Mouse (Mus musculus): Measurements from ENCODE around the gene Cyb5r3.
A peak's percentile ranks its signal among the peaks of the same experiment; 100 is the strongest.
"Not testable (repeated sequence)": the region's sequence is repeated elsewhere in the genome, so short reads cannot be mapped to it uniquely, and the experiment has no call there.

Cyb5r3 gene

DNA sequence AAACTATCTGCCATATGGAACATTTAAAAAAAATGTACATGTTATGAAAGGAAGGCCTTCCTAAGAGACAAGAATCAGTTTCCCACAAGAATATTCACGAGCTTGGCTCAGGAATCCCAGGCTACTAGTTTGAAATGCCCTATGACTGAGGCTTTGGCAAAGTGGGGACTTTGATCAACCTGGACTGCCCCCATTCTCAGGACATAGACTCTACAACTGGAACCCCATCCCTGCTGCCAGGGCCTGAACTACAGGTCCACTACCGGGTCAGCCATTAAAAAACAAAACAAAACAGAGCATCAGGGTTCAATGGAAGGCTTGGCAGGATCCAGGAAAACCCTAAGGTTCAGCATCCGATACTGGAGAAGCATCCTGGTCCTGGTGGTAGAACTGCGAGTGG lies 21.7 kb downstream of the Cyb5r3 start:
- no peak for DNase-seq (ENCODE audit: low spot score in 2 of 2)

DNA sequence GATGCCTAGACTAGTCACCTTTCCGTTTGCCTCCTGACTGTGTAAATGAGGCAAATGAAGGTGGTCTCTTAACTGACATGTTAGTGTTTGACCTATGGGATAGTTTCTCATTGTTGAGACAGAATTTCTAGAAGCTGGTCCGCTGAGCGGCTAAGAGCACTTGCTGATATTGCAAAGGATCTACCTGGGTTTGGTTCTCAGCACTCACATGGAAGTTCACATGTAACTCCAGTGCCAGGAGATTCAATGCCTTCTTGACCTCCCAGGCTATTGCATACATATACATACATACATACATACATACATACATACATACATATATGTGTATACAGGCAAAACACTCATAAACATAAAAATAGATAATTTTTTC lies 22.3 kb downstream of the Cyb5r3 start:
- no peak for DNase-seq (ENCODE audit: low spot score in 2 of 2)

DNA sequence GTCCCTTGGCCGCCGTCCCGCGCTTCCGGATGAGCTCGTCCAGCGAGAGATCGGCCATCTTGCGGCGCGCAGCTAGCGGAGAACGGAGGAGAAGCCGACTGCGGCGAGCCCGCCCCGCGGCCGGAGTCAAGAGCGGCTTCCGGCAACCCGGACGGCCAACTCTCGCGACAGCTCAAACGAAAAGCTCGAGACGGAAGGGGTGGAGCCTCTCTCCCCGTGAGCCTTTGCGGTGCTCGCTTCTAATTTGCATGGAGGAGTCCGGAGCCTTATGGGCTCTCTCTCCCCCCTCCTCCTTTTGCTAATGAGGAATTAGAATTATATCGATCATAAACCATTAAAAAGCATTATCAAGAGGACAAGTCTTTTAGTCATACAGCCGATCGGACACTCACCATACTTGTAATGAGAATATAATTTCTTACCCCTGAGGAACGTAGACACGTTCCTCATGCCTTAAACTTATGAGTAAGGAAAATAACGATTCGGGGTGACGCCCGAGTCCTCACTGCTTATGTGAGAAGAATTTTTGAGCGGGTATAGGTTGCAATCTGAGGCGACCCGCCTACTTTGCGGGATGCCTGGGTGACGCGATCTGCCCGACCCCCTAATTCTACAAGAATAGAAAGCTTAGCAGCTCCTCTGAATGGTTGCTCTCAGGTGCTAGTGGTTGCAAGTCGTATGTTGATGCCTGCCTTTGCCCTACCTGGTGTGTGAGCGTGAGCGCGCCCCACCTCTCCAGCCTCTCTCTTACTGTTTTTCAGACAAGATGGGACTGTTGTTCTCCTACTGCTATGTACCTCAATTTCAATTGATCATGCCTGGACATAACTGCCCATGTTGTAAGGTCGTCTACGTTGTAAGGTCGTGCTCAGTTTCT lies 23.0 kb downstream of the Cyb5r3 start, which contains the start of gene Poldip3:
Gene Poldip3, minus strand, starts transcription at position 189 of the 877 bp plus-strand sequence.
- DNase-seq (ENCODE audit: low spot score in 2 of 2), result peak; percentile 95 to 96

DNA sequence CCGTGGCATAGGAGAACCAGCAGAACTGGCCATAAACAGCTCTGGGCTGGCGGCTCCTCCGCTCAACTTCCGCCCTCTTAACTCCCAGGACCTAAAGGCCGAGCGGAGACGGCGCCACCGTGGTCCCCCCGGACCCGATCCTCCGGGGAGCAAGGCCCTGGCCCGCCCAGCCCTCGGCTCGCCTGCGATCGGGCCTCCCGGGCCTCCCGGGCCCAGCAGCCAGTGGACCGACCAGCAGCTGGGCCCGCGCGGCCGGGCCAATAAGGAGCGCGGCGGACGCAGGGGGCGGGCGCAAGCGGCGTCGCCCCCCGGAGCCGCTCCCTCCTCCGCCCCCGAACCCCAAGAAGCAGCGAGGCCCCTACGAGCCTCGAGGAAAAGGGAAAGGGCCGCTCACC lies 23.6 kb downstream of the Cyb5r3 start:
- DNase-seq (ENCODE audit: low spot score in 2 of 2), result no peak

DNA sequence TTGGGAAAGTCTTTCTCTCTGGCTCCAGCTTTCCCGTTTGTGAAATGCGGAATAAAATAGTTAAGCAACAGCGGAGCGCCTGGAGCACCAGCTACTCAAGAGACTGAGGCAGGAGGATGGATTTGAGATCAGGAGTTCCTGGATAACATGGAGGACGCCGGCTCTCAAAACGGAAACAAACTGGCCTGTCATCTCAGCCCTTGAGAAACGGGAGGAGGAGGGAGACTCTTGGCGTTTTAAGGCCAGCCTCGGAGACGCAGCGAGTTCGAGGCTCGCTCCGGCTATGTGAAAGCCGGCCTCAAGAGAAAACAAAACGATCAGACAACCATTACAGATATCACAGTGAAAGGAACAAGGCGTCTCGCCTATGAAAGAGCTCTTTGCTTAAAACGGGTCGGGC lies 24.0 kb downstream of the Cyb5r3 start:
- no peak for DNase-seq (ENCODE audit: low spot score in 2 of 2)

DNA sequence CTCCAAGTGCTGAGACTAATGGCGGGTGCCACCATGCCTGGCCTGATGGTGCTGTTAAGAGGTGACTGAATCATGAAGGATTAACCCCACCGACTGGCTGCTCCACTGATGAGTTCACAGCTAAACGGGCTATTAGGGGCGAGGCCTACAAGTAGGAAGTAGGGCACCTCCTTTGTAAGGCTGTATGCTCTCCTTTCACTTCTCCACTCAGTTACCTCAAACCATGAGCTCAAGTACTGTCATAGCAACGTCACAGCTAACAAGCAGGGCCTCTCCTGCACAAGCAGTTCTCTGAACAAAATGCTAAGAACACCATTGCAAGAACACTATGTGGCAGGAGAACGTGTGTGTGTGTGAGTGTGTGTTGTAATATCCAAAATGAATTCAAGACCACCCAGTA lies 26.9 kb downstream of the Cyb5r3 start:
- DNase-seq (ENCODE audit: low spot score in 2 of 2), result no peak

DNA sequence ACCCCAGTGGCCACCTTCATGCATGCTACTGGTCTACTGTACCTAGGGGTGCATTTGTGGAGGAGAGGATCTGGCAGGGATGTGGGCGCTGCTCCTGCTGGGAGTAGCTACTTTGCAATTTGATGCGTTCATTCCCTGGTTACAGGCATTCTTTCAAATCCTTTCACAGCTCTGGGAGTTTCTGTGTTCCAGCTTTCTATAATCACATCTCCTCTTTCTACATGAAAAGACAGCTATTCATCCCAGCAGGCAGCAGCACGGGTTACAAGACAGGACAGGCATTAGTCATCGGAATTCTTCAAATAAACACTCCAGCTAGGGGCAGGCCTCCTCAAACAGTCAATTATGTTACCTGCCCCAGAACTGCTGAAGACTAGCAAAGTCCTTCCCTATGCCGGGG lies 29.5 kb downstream of the Cyb5r3 start:
- peak in 1 of 2 experiments; percentile 53 for DNase-seq (ENCODE audit: low spot score in 2 of 2)

DNA sequence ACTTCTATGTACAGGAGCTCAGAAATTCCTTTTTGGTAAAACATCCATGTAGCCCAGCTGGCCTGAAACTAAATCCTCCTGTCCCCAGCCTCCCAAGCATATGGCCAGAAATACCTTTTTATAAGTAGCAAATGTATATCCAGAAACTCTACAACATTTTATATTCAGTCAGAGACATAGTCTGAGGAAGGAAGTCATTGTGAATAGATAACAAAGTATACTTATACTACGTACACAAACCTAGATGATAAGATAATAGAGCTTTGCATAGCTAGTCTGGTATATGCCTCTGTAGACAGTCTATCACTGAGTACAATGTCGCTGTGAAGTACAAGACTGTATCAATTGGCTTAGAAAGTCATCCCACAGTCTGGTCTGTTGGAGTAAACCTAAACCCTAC lies 36.7 kb downstream of the Cyb5r3 start:
- DNase-seq (ENCODE audit: low spot score in 2 of 2), result no peak

DNA sequence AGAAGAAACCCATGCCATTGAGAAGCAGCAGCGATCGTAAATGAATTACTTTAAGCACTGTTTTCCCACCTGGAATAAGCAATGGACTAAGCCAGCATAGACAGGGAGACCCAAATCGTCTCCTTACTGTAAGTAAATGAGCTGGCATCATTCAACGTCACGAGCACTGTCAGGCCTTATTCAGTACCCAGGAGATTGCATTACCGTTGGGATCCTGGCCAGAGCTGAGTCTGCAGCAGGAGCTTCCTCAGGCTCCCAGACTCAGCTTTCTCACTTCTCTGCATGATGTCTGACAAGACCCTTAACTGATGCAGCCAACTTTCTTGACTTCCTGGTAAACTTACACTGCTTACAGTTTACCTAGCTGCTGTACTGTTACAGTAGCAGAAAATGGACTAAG lies 37.7 kb downstream of the Cyb5r3 start:
- DNase-seq (ENCODE audit: low spot score in 2 of 2), result no peak

DNA sequence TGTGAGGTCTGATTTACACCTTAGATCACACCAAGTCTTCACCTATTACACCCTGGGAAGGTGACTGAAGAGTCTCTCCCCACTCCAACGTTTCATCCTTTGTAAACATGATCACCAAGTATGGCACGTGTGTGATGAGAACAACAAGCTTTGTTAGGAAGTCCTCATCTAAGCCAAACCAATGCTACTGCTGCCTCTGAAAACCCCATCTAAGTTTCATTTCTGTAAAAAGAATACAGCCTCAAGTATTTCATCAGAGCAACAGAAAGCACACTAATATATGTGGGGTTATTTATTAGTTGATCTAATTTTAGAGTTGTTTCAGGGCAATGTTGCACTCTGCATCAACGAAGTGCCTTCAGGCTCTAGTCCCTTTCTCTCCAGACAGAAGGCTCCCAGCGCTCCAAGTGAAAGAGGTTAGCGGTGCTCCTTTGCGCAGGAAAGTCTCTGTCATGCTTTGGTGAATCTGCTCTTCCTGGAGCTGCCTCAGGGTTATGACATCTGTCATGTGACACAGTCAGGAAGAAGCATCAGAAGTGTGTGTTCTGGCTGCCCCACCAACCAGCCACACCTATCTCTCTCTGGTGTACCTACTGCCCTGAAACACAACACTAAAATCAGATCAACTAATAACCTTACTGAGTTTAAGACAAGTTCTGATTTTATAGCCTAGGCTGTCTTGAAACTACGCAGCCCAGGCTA lies 42.7 kb downstream of the Cyb5r3 start:
- no peak for DNase-seq (ENCODE audit: low spot score in 2 of 2)

DNA sequence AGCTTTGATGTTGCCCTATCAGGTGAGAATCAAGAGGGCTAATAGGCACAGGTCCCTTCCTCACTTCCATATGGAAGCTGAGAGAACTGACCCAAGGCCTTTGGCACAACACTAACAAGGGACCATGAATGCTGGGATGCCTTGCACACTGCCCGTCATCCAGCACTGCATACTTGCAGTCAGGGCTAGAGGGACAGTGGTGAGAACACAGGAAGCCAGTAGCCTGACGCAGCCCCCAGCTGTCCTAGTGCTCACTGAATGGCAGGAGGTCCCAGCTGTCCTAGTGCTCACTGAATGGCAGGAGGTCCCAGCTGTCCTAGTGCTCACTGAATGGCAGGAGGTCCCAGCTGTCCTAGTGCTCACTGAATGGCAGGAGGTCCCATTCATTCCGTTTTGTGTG lies 45.4 kb downstream of the Cyb5r3 start:
- DNase-seq (ENCODE audit: low spot score in 2 of 2), result not testable (repeated sequence)

DNA sequence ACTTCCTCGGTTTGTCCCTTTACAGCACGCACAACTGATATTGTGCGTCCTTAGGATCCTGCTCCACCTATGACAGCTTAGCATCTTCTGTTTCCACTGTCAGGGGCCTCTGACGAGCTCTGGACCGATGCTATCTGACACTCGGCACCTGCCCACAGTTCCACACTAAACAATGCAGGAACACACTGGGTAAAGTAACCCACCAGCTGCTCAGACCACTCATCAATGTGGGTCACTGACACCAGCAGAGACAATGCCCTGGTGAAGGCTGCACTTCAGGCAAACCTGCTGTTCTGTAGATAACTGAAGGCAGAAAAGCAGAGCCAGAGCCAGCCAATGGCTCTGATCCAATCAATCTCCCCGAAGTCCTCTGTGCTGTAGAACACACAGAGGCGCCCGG lies 45.8 kb downstream of the Cyb5r3 start:
- no peak for DNase-seq (ENCODE audit: low spot score in 2 of 2)

DNA sequence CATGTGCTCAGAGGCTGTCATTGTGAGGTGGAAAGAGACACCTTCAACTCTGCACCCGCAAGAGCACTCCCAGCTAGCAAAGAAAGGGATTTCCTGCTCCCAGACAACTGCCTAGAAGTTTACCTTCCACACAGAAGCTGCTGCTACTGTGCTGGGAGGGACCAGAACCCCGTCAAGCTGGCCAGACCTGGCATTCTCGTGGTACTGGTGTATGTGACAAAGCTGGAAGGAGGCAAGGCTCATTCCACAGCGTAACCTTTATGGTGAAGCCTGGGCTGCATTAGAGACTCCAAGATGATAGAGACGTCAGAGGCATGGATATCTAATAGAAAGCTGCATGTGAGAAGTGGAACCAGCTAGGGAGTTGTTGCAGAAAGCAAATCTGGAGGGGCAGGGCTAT lies 47.8 kb downstream of the Cyb5r3 start:
- no peak for DNase-seq (ENCODE audit: low spot score in 2 of 2)

DNA sequence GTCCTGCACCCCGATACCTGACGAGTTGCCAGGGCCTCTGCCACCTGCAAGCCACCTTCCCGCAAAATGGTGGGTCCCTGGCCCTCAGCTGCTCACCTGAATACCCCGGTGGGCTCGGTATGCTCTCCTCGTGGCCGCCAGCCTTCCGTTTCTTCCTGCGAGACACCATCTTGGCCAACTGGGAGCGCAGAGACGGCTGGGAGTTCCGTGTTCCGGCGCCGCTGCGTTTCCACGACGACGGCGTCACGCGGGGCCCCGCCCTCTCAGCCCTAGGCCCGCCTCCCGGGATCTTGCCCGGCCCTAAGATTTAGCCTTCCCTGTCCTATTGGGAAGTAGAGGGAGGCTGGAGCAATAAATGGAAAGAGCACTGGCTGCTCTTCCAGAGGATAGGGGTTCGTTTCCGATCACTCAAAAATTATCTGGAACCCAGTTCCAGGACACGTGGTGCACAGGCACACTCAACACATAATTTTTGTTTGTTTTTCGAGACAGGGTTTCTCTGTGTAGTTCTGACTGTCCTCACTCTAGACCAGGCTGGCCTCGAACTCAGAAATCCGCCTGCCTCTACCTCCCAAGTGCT lies 49.7 kb downstream of the Cyb5r3 start, which contains the start of gene Rrp7a:
Gene Rrp7a, minus strand, starts transcription at position 236 of the 580 bp plus-strand sequence.
- peak; percentile 91 for DNase-seq (ENCODE audit: low spot score in 2 of 2)

DNA sequence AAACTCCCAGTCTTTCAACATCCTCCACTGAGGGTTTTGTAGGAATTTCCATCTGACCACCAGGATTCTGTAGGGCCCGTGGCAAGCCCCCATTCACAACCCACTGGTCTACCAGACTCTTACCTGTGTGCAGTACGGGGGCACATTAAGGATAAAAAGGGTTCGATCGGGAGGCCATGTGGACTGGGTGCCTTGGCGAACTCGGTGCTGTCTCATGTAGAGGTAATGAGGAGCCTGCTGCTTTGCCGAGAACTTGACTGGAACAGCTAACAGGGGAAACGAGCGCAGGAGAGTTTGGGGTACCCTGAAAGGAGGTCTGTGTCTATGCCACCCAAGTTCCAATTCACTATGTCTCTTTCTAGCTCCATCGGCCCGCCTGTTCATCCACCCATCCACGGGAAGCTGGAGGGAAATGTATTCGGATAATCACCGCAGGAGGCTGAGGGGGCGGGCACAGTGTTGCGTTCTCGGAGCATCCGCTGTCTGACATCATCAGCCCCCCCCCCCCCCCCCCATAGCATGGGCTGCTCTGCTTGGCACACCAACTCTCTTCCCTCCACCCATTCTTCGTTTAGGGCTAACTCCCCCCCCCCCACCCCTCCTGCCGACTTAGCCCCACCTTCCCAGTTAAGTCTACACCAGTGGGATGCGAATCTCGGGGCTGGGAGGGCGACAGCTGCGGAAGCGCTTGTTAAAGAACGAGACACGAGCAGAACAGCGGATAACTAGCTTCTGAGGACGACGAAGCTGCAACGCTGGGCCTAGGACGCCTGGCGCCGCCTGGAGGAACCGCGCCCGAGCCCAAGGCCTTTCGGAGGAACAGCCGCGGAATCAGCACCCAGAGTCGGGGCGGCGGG lies 50.5 kb downstream of the Cyb5r3 start:
- DNase-seq (ENCODE audit: low spot score in 2 of 2), result peak; percentile 60 to 66

DNA sequence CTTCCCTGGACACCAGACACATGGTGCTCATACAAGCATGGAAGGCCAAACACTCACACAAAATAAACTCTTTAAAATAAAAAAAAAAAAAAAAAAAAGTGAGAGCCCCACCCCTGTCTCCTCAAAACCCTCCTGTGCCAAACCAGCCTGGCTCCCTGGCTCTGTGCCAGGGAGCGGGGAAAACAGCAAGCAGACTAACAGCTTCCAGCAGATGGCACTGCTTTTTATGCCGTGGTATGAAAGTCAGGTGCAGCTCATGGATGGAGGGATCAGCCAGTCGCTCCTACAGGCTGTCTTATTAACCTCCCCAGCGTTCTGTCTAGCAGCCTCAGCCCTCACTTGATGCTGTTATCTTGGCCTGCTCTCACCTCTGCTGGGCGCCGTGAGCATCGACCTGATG lies 54.0 kb downstream of the Cyb5r3 start:
- DNase-seq (ENCODE audit: low spot score in 2 of 2), result no peak

DNA sequence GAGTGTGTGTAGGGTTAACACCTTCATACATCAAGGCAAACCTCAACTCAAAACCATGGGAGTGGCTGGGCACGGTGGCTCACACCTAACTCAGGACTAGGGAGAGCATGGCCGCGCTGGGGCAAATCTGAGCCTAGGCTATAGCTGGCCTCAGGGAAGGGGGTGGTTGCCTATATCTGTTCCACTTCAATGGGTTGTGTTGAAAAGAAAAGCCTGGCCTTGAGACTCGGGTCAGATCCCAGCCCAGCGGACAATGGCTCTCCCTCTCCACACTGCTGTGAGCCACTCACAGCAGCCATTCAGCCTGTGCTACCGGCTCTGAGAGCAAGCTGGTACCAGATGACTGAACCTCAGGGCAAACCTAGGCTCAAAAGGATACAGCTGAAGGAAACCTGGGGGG lies 57.3 kb downstream of the Cyb5r3 start:
- no peak for DNase-seq (ENCODE audit: low spot score in 2 of 2)

DNA sequence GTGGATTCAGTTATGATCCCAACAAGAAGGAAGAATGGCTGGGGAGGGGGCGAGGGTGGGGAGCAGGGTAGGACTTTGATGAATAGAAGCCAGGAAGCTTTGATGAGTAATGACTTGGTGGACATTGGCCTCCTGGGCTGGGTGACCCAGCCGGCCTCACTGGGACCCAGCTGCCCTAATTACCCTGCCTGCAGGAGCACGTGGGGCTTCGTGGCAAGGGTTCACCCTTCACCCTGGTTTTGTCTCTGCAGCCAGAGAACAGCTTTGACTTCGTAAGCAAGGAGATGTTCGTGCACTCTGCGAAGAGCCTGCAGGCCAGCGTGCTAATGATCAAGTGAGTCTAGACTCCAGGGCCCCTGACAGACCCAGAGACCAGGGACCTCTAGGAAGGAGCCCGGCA lies 58.3 kb downstream of the Cyb5r3 start:
- DNase-seq (ENCODE audit: low spot score in 2 of 2), result no peak

DNA sequence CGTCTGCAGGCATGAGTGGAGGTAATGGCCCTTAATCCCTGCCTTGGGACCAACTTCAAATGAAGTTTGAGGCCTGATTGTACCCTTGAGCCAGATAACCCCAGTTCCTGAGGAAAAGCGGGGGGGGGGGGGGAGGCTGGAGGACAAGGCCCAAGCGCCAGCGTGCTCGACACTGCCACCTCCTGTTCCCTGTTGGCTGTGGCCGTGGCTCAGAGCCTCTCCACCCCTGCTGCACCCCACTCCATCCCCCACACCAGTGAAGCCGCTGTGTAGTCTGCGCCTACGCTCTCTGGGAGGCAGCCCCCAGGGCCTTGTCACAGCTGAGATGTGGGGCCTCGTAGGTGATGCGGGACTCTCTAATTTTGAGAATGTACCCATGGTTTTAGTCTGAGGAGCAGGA lies 59.5 kb downstream of the Cyb5r3 start:
- peak; percentile 44 to 49 for DNase-seq (ENCODE audit: low spot score in 2 of 2)

DNA sequence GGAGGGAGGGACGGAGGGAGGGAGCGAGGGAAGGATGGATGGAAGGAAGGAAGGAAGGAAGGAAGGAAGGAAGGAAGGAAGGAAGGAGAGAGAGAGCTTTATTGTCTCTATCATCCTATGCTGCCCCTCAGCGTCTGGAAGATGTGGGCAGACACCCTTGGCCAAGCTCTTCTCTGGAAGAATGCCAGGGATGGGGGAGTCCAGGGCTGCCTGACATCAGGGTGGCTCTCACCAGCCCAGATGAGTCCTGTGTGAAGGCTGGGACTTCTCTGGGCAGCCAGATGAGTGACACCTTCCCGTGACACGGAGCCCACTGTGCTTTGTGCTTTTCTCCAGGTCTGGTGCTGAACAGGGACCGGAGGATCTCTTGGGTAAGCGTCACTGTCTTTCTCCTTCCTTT lies 60.5 kb downstream of the Cyb5r3 start:
- no peak for DNase-seq (ENCODE audit: low spot score in 2 of 2)

DNA sequence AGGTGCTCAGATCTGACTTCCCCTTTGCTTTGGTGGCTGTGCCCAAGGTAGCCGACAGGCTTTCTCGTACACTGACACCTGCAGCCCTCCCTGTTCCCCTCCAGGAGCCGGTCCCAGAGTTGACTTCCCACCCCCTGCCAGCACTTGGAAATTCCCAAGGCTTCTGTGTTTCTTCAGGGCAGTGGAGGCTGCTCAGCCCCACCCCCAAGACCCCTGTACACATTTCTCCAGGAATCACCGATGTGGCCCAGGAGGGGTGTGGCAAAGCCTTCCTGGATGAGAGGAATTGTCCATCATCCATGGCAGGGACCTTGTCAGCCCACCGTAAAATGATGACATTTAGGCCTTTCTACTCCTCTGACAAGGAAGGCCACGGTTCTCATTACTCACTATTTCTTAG lies 61.1 kb downstream of the Cyb5r3 start:
- DNase-seq (ENCODE audit: low spot score in 2 of 2), result no peak

DNA sequence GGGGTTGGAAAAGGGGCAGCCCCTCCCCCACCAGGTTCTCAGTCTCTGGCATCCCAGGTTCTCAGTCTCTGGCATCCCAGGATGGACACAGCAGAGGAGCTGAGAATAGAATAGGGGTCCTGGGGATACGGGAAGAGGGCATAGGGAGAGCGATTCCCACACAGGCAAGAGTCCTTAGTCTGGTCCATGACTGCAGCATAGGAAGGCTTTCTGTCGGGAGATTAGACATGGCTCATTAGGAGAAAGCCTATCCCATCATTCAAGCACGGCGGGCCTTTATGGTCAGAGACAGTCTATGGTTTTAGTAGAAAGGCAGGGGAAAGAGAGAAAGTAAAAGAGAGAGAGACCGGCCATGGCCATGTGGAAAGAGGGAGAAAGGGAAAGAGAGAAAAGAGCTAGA lies 64.6 kb downstream of the Cyb5r3 start:
- DNase-seq (ENCODE audit: low spot score in 2 of 2), result no peak
